Mouse (Mus musculus) forebrain, embryonic 13.5 days (tissue): Measurements from ENCODE around the gene Agbl2. TPM values are rescaled to one million over a fixed set of nuclear protein-coding genes. Genes with fewer than 3 reads are reported as not detected.
"Not testable (repeated sequence)": the region's sequence is repeated elsewhere in the genome, so short reads cannot be mapped to it uniquely, and the experiment has no call there.

Experiments
- ATAC-seq: fragments of 200-750 bp; cut with Nextera tagmentation; 2 replicates; pipeline ENCODE4 v1.8.0; 2017
- H3K27ac ChIP-seq: fragments of 300-500 bp; sonication (generic); 2 replicates; pipeline ENCODE4 v1.5.1; 2015; ENCODE audit warnings: inconsistent platforms, mild to moderate bottlenecking, moderate library complexity
- H3K27me3 ChIP-seq: fragments of 300-500 bp; sonication (generic); 2 replicates; pipeline ENCODE4 v1.6.1; 2015; ENCODE audit warnings: mild to moderate bottlenecking, inconsistent platforms
- H3K36me3 ChIP-seq: fragments of 300-500 bp; sonication (generic); 2 replicates; pipeline ENCODE4 v1.6.1; 2015; ENCODE audit warnings: mild to moderate bottlenecking, inconsistent platforms; ENCODE audit not compliant: poor library complexity, severe bottlenecking
- H3K4me1 ChIP-seq: fragments of 300-500 bp; sonication (generic); 2 replicates; pipeline ENCODE4 v1.6.1; 2015; ENCODE audit warnings: inconsistent platforms
- H3K4me2 ChIP-seq: fragments of 300-500 bp; sonication (generic); 2 replicates; pipeline ENCODE4 v1.6.1; 2015; ENCODE audit warnings: inconsistent platforms, mild to moderate bottlenecking, moderate library complexity
- H3K4me3 ChIP-seq: fragments of 300-500 bp; sonication (generic); 2 replicates; pipeline ENCODE4 v1.5.1; 2015; ENCODE audit warnings: mild to moderate bottlenecking, inconsistent platforms
- H3K9ac ChIP-seq: fragments of 300-500 bp; sonication (generic); 2 replicates; pipeline ENCODE4 v1.6.1; 2015; ENCODE audit warnings: mild to moderate bottlenecking, inconsistent platforms
- H3K9me3 ChIP-seq: fragments of 300-500 bp; sonication (generic); replicated peaks from 2 replicates; pipeline ENCODE4 v1.6.1; 2016; ENCODE audit warnings: inconsistent platforms
- WGBS: fragments of 180-500 bp; shearing (Covaris S2); methylation state at CpG from one replicate; pipeline ENCODE4 v1.1.7; 2015; 5-methylcytosine and 5-hydroxymethylcytosine counted together
- polyA plus RNA-seq: library from polyadenylated mRNA; unstranded; fragments of >200 nt; fragmentation: Nextera tagmentation; extraction: Ambion mirVana; gene quantifications from 2 replicates; pipeline ENCODE4 v1.2.1, GENCODE M21; 2015

Gene Agbl2
- polyA plus RNA-seq, 1 experiment from 2014 or later, result 0.21 TPM

- Histone ChIP-seq H3K9ac (no peak overlapping the region), H3K27ac (no peak overlapping the region), H3K4me1 (no peaks in the 10 kb centered on the region), H3K4me2 (no peak overlapping the region), H3K36me3 (no peaks in the 10 kb centered on the region), H3K9me3 (no peaks in the 10 kb centered on the region), H3K4me3 (no peak overlapping the region), H3K27me3 (no peaks in the 10 kb centered on the region)
- no peak for ATAC-seq
- WGBS, result 79% methylated on average over 3 of the region's 3 CpGs
Observed at GRCm38 (mm10) chr2:90820894-90821293, 38.4 kb downstream of the Agbl2 start.

- H3K4me2 ChIP-seq, result no peak overlapping the region
- H3K9ac ChIP-seq, result no peak overlapping the region
- no peaks in the 10 kb centered on the region for H3K4me1 ChIP-seq
- ATAC-seq, result no peak
- H3K4me3 ChIP-seq, result no peak overlapping the region
- no peaks in the 10 kb centered on the region for H3K27me3 ChIP-seq
- H3K36me3 ChIP-seq, result no peaks in the 10 kb centered on the region
- no peaks in the 10 kb centered on the region for H3K9me3 ChIP-seq
- WGBS, result 83% methylated on average over 2 of the region's 2 CpGs
- H3K27ac ChIP-seq, result no peak overlapping the region
Observed at GRCm38 (mm10) chr2:90822978-90823377, 40.5 kb downstream of the Agbl2 start.

- 85% methylated on average over 6 of the region's 6 CpGs for WGBS
- ATAC-seq, result peak; percentile 70; the same call in 1 of the 2 replicates
- H3K27me3 ChIP-seq, result no peaks in the 10 kb centered on the region
- H3K27ac ChIP-seq, result no peak overlapping the region
- H3K4me1 ChIP-seq, result no peaks in the 10 kb centered on the region
- H3K4me2 ChIP-seq, result no peak overlapping the region
- no peaks in the 10 kb centered on the region for H3K36me3 ChIP-seq
- no peaks in the 10 kb centered on the region for H3K9me3 ChIP-seq
- H3K4me3 ChIP-seq, result no peak overlapping the region
- no peak overlapping the region for H3K9ac ChIP-seq
Observed at GRCm38 (mm10) chr2:90823781-90824180, 41.3 kb downstream of the Agbl2 start.

GRCm38 (mm10) chr2:90824528-90824927, 42.0 kb downstream of the Agbl2 start:
- H3K27me3 ChIP-seq, H3K9me3 ChIP-seq, H3K36me3 ChIP-seq, ATAC-seq, H3K4me1 ChIP-seq, H3K4me3 ChIP-seq, H3K9ac ChIP-seq, H3K4me2 ChIP-seq, H3K27ac ChIP-seq: not testable (repeated sequence)
- 90% methylated on average over 10 of the region's 10 CpGs for WGBS

GRCm38 (mm10) chr2:90825515-90826172, 43.1 kb downstream of the Agbl2 start:
- ATAC-seq, result no peak
- no peaks in the 10 kb centered on the region for H3K4me1 ChIP-seq

GRCm38 (mm10) chr2:90828739-90829138, 46.2 kb downstream of the Agbl2 start:
- Histone ChIP-seq H3K4me3 (no peak overlapping the region), H3K36me3 (no peaks in the 10 kb centered on the region), H3K9ac (no peak overlapping the region), H3K9me3 (no peaks in the 10 kb centered on the region), H3K4me2 (no peak overlapping the region), H3K4me1 (no peaks in the 10 kb centered on the region), H3K27ac (no peak overlapping the region), H3K27me3 (no peaks in the 10 kb centered on the region)
- WGBS, result 71% methylated on average over 7 of the region's 7 CpGs
- no peak for ATAC-seq

More at GRCm38 (mm10) chr2:90825515-90826172, 43.1 kb downstream of the Agbl2 start:
- WGBS, result 85% methylated on average over 11 of the region's 11 CpGs
- Histone ChIP-seq H3K4me3 (no peak overlapping the region), H3K27ac (no peak overlapping the region), H3K9me3 (no peaks in the 10 kb centered on the region), H3K27me3 (no peaks in the 10 kb centered on the region), H3K4me2 (no peak overlapping the region), H3K36me3 (no peaks in the 10 kb centered on the region), H3K9ac (no peak overlapping the region)

- 87% methylated on average over 5 of the region's 5 CpGs for WGBS
- H3K4me1 ChIP-seq, result no peaks in the 10 kb centered on the region
- no peak overlapping the region for H3K4me2 ChIP-seq
Observed at GRCm38 (mm10) chr2:90833502-90833901, 51.0 kb downstream of the Agbl2 start.

GRCm38 (mm10) chr2:90838621-90839020, 56.1 kb downstream of the Agbl2 start:
- H3K4me2 ChIP-seq, result no peak overlapping the region
- no peak for ATAC-seq
- no peaks in the 10 kb centered on the region for H3K36me3 ChIP-seq
- no peaks in the 10 kb centered on the region for H3K4me1 ChIP-seq
- H3K9me3 ChIP-seq, result no peaks in the 10 kb centered on the region
- H3K27me3 ChIP-seq, result no peaks in the 10 kb centered on the region
- 89% methylated on average over 2 of the region's 2 CpGs for WGBS
- H3K4me3 ChIP-seq, result no peak overlapping the region
- no peak overlapping the region for H3K9ac ChIP-seq
- no peak overlapping the region for H3K27ac ChIP-seq

More at GRCm38 (mm10) chr2:90833502-90833901, 51.0 kb downstream of the Agbl2 start:
- Histone ChIP-seq H3K27me3 (no peaks in the 10 kb centered on the region), H3K27ac (no peak overlapping the region), H3K36me3 (no peaks in the 10 kb centered on the region), H3K4me3 (no peak overlapping the region), H3K9me3 (no peaks in the 10 kb centered on the region), H3K9ac (no peak overlapping the region)
- ATAC-seq, result no peak

- no peak overlapping the region for H3K4me3 ChIP-seq
- H3K9ac ChIP-seq, result no peak overlapping the region
- no peaks in the 10 kb centered on the region for H3K9me3 ChIP-seq
- H3K27me3 ChIP-seq, result no peaks in the 10 kb centered on the region
- H3K4me1 ChIP-seq, result peaks cover 15% of the 10 kb centered on the region
- H3K36me3 ChIP-seq, result no peaks in the 10 kb centered on the region
- WGBS, result 72% methylated on average over 1 of the region's 1 CpGs
- no peak for ATAC-seq
- no peak overlapping the region for H3K27ac ChIP-seq
- no peak overlapping the region for H3K4me2 ChIP-seq
Observed at GRCm38 (mm10) chr2:90843666-90844065, 61.1 kb downstream of the Agbl2 start.

GRCm38 (mm10) chr2:90844262-90844661, 61.7 kb downstream of the Agbl2 start:
- H3K9me3 ChIP-seq, result no peaks in the 10 kb centered on the region
- no peak overlapping the region for H3K4me3 ChIP-seq
- H3K4me1 ChIP-seq, result peaks cover 21% of the 10 kb centered on the region
- no peaks in the 10 kb centered on the region for H3K36me3 ChIP-seq
- H3K9ac ChIP-seq, result no peak overlapping the region
- no peak overlapping the region for H3K4me2 ChIP-seq
- no peak overlapping the region for H3K27ac ChIP-seq
- WGBS, result 81% methylated on average over 5 of the region's 5 CpGs
- no peaks in the 10 kb centered on the region for H3K27me3 ChIP-seq
- ATAC-seq, result no peak

- H3K27me3 ChIP-seq, result no peaks in the 10 kb centered on the region
- H3K4me3 ChIP-seq, result no peak overlapping the region
- peaks cover 6% of the 10 kb centered on the region for H3K36me3 ChIP-seq
- H3K4me2 ChIP-seq, result no peak overlapping the region
- no peak overlapping the region for H3K9ac ChIP-seq
- WGBS, result 85% methylated on average over 5 of the region's 5 CpGs
- H3K27ac ChIP-seq, result no peak overlapping the region
- ATAC-seq, result no peak
- H3K9me3 ChIP-seq, result no peaks in the 10 kb centered on the region
- peaks cover 25% of the 10 kb centered on the region for H3K4me1 ChIP-seq
Observed at GRCm38 (mm10) chr2:90845234-90845633, 62.7 kb downstream of the Agbl2 start.

GRCm38 (mm10) chr2:90846171-90846570, 63.6 kb downstream of the Agbl2 start:
- Histone ChIP-seq H3K36me3 (peaks cover 15% of the 10 kb centered on the region), H3K4me3 (peak overlapping the region; percentile 83), H3K4me2 (peak overlapping the region; percentile 66), H3K4me1 (peaks cover 25% of the 10 kb centered on the region), H3K27ac (peak overlapping the region; percentile 59; the same call in 1 of the 2 replicates), H3K9ac (peak overlapping the region; percentile 89), H3K9me3 (no peaks in the 10 kb centered on the region), H3K27me3 (no peaks in the 10 kb centered on the region)
- 54% methylated on average over 6 of the region's 6 CpGs for WGBS
- ATAC-seq, result no peak

- H3K27ac ChIP-seq, result peak overlapping the region; percentile 59
- peaks cover 19% of the 10 kb centered on the region for H3K36me3 ChIP-seq
- H3K9me3 ChIP-seq, result no peaks in the 10 kb centered on the region
- WGBS, result 2% methylated on average over 8 of the region's 8 CpGs
- peak overlapping the region; percentile 89 for H3K9ac ChIP-seq
- no peaks in the 10 kb centered on the region for H3K27me3 ChIP-seq
- H3K4me1 ChIP-seq, result peaks cover 25% of the 10 kb centered on the region
- peak; percentile 54; the same call in 1 of the 2 replicates for ATAC-seq
- H3K4me3 ChIP-seq, result peak overlapping the region; percentile 83
- H3K4me2 ChIP-seq, result peak overlapping the region; percentile 66
Observed at GRCm38 (mm10) chr2:90846597-90846954, 64.0 kb downstream of the Agbl2 start.
